Mouse (Mus musculus): Measurements from ENCODE around the gene Padi2. TPM values are rescaled to one million over a fixed set of nuclear protein-coding genes. Genes with fewer than 3 reads are reported as not detected.

Gene Padi2
- polyA plus RNA-seq, 1 experiment from 2014 or later: 1.8 TPM

DNA sequence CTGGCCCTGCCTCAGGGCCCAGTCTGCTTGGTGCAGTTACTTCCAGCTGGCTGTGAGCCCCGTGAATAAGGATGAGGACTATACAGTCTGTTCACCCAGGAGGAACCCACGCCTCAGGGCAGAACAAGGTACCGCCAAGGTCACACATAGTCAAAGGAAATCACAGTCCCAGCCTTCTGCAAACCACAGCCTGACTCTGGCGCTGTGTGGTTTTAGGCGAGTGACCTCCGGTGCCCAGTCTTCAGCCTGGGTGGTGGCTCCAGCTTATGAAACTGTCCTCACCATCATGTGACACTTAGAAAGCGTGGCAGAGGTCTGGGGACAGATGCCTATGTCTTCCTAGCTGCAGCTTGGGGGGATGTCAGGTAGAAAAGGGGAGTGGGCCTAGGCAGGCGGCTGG is 89.7 kb downstream of the Padi2 start:
- Histone ChIP-seq H3K9me3 (no peaks in the 10 kb centered on the region), H3K4me1 (no peaks in the 10 kb centered on the region), H3K36me3 (peaks cover 89% of the 10 kb centered on the region), H3K9ac (no peak overlapping the region), H3K4me3 (no peak overlapping the region), H3K27ac (no peak overlapping the region), H3K27me3 (no peaks in the 10 kb centered on the region), H3K4me2 (no peak overlapping the region)
- WGBS: 92% methylated on average over 8 of the region's 8 CpGs
- no peak for ATAC-seq (ENCODE audit: insufficient number of reproducible peaks, insufficient read depth, low FRiP score, low TSS enrichment, low read depth)

GRCm38 (mm10) chr4:140996812-140997211 is 90.7 kb downstream of the Padi2 start:
- H3K36me3 ChIP-seq: peaks cover 97% of the 10 kb centered on the region
- ATAC-seq (ENCODE audit: insufficient number of reproducible peaks, insufficient read depth, low FRiP score, low TSS enrichment, low read depth): no peak
- H3K9ac ChIP-seq: no peak overlapping the region
- H3K4me3 ChIP-seq: no peak overlapping the region
- no peak overlapping the region for H3K27ac ChIP-seq
- H3K4me2 ChIP-seq: no peak overlapping the region
- no peaks in the 10 kb centered on the region for H3K9me3 ChIP-seq
- H3K4me1 ChIP-seq: no peaks in the 10 kb centered on the region
- 93% methylated on average over 9 of the region's 9 CpGs for WGBS
- H3K27me3 ChIP-seq: no peaks in the 10 kb centered on the region

Other genes starting within 250 kb of the Padi2 start
- 11.5 and 11.6 TPM in 2 replicates for gene Arhgef10l, start 240.3 kb upstream of the Padi2 start, polyA plus RNA-seq (2015; fragmentation: Nextera tagmentation; extraction: Ambion mirVana)
- 43.5 and 44.2 TPM in 2 replicates for gene Rcc2, start 205.8 kb upstream of the Padi2 start, polyA plus RNA-seq (2015; fragmentation: Nextera tagmentation; extraction: Ambion mirVana)
- not detected in 2 replicates for gene Padi6, start 163.7 kb upstream of the Padi2 start, polyA plus RNA-seq (2015; fragmentation: Nextera tagmentation; extraction: Ambion mirVana)
- gene Padi4, start 132.1 kb upstream of the Padi2 start, polyA plus RNA-seq (2015; fragmentation: Nextera tagmentation; extraction: Ambion mirVana): 0.15 TPM in 1 of 2 replicates, not detected in the other
- 0.14 and 0.28 TPM in 2 replicates for gene Padi3, start 95.7 kb upstream of the Padi2 start, polyA plus RNA-seq (2015; fragmentation: Nextera tagmentation; extraction: Ambion mirVana)
- gene Padi1, start 60.6 kb upstream of the Padi2 start, polyA plus RNA-seq (2015; fragmentation: Nextera tagmentation; extraction: Ambion mirVana): 0.07 and 0.14 TPM in 2 replicates
- gene Sdhb, start 54.9 kb downstream of the Padi2 start, polyA plus RNA-seq (2015; fragmentation: Nextera tagmentation; extraction: Ambion mirVana): 393 and 412 TPM in 2 replicates
- gene Atp13a2, start 80.5 kb downstream of the Padi2 start, polyA plus RNA-seq (2015; fragmentation: Nextera tagmentation; extraction: Ambion mirVana): 38.9 and 40.2 TPM in 2 replicates
- gene Mfap2, start 104.1 kb downstream of the Padi2 start, polyA plus RNA-seq (2015; fragmentation: Nextera tagmentation; extraction: Ambion mirVana): 771 and 792 TPM in 2 replicates
- 6.1 and 7.8 TPM in 2 replicates for gene Crocc, start 154.2 kb downstream of the Padi2 start, polyA plus RNA-seq (2015; fragmentation: Nextera tagmentation; extraction: Ambion mirVana)
- 76.7 and 83.5 TPM in 2 replicates for gene Necap2, start 172.0 kb downstream of the Padi2 start, polyA plus RNA-seq (2015; fragmentation: Nextera tagmentation; extraction: Ambion mirVana)
- 0.22 and 0.32 TPM in 2 replicates for gene Spata21, start 182.0 kb downstream of the Padi2 start, polyA plus RNA-seq (2015; fragmentation: Nextera tagmentation; extraction: Ambion mirVana)
- 40.5 and 42.4 TPM in 2 replicates for gene Szrd1, start 233.4 kb downstream of the Padi2 start, polyA plus RNA-seq (2015; fragmentation: Nextera tagmentation; extraction: Ambion mirVana)
- gene Fbxo42, start 241.6 kb downstream of the Padi2 start, polyA plus RNA-seq (2015; fragmentation: Nextera tagmentation; extraction: Ambion mirVana): 23.3 and 24.2 TPM in 2 replicates